Mouse (Mus musculus) layer of hippocampus, adult 6 months (tissue): Measurements from ENCODE around the gene Vmn2r54. TPM values are rescaled to one million over a fixed set of nuclear protein-coding genes. Genes with fewer than 3 reads are reported as not detected.

Experiments
- long read RNA-seq, 2 experiments: library from polyadenylated mRNA; unstranded; transcript quantifications; one replicate each; pipeline ENCODE4 v2.0.0; 2019 to 2020
- polyA plus RNA-seq: library from polyadenylated mRNA; unstranded; fragments of <200 nt; fragmentation: Nextera tagmentation; gene quantifications from 2 replicates; pipeline ENCODE4 v1.2.3, GENCODE M21; 2021

Gene Vmn2r54
- polyA plus RNA-seq = not detected in 2 replicates
- long read RNA-seq, experiment 1 = 0 reads
- long read RNA-seq, experiment 2 = 0 reads

GRCm38 (mm10) chr7:12640219-12640618, at the start of gene Vmn2r54:
Vmn2r54 (minus strand) TSS chr7:12640319.

DNA sequence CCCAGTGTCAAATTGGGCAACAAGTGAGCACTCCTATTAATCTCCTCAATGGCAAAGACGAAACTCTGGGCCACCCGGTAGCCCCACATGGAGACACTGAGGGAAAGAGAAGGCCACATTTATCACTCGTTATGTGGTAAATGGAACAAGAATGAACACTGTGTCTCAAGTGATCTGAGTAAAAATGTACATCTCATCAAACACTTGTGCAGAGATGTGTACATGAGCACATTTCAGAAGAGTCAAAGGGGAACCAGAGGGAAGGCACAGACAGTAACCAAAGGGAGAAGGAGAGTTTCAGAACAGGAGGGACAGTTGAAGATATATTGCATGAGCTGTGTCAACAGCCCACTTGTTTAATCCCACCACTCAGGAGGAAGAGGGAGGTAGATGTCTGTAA, 44.8 kb upstream of the Vmn2r54 start, which contains the start of gene Vmn2r55:
Vmn2r55 (minus strand) TSS at position 101 of the 400 bp plus-strand sequence.

GRCm38 (mm10) chr7:12608688-12609087, 31.4 kb downstream of the Vmn2r54 start, which contains the start of gene Vmn2r53:
Vmn2r53 (minus strand) TSS chr7:12608788.

Other genes starting within 250 kb of the Vmn2r54 start
- 2.5 and 3.5 TPM in 2 replicates for gene Zfp551, start 217.6 kb downstream of the Vmn2r54 start, polyA plus RNA-seq
- gene Zfp606, start 162.0 kb downstream of the Vmn2r54 start, polyA plus RNA-seq = 5.2 and 5.5 TPM in 2 replicates
- gene 2900092C05Rik, start 127.8 kb downstream of the Vmn2r54 start, polyA plus RNA-seq = not detected in 2 replicates
- not detected in 2 replicates for gene Vmn2r53, start 31.5 kb downstream of the Vmn2r54 start, polyA plus RNA-seq
- not detected in 2 replicates for gene Vmn2r55, start 44.7 kb upstream of the Vmn2r54 start, polyA plus RNA-seq
- gene Vmn2r56, start 94.7 kb upstream of the Vmn2r54 start, polyA plus RNA-seq = not detected in 2 replicates
- 8.7 and 8.8 TPM in 2 replicates for gene Zscan18, start 163.3 kb upstream of the Vmn2r54 start, polyA plus RNA-seq
- gene Zfp329, start 178.5 kb upstream of the Vmn2r54 start, polyA plus RNA-seq = 7.9 and 9.7 TPM in 2 replicates
- 8.4 and 8.5 TPM in 2 replicates for gene Zfp110, start 194.4 kb upstream of the Vmn2r54 start, polyA plus RNA-seq
- gene Zfp128, start 240.9 kb upstream of the Vmn2r54 start, polyA plus RNA-seq = 3.5 TPM in 2 replicates